Mouse (Mus musculus): ENCODE data around the gene Hip1r. TPM values are rescaled to one million over a fixed set of nuclear protein-coding genes. Genes with fewer than 3 reads are reported as not detected.
A peak's percentile ranks its signal among the peaks of the same experiment; 100 is the strongest.

The Hip1r gene
- total and polyA plus RNA-seq, 2 experiments = 9.7 to 11.5 TPM

- no peak overlapping the region for H3K9ac ChIP-seq (ENCODE audit: low read depth, low read length)
- 60% methylated on average over 7 of the region's 7 CpGs for WGBS
- H3K4me1 ChIP-seq (ENCODE audit: control insufficient read depth, insufficient read depth, low read length) = peaks cover 8% of the 10 kb centered on the region
- H3K4me3 ChIP-seq (ENCODE audit: insufficient read depth, low read depth, low read length) = no peak overlapping the region
- TF ChIP-seq POLR2A (IDR thresholded peaks at IDR 0.05; ENCODE audit: extremely low read depth, insufficient read depth, low read length) (no peak), CTCF (IDR thresholded peaks at IDR 0.05; ENCODE audit: low read depth, low read length) (no peak)
- no peak overlapping the region for H3K27ac ChIP-seq (replicated peaks; ENCODE audit: insufficient read depth, low read depth, low read length)
- DNase-seq (ENCODE audit: extremely low read depth, low read depth, low spot score) = no peak
- H3K36me3 ChIP-seq (ENCODE audit: control insufficient read depth, insufficient read depth, low read length) = no peaks in the 10 kb centered on the region
- H3K27me3 ChIP-seq (ENCODE audit: control insufficient read depth, insufficient read depth, low read length) = no peaks in the 10 kb centered on the region
- no peaks in the 10 kb centered on the region for H3K79me2 ChIP-seq (ENCODE audit: control insufficient read depth, insufficient read depth, low read length)
Observed at GRCm38 (mm10) chr5:123993263-123994036, 20.0 kb downstream of the Hip1r start.

- DNase-seq (ENCODE audit: extremely low read depth, low read depth, low spot score) = no peak
- Histone ChIP-seq H3K36me3 (ENCODE audit: control insufficient read depth, insufficient read depth, low read length) (no peaks in the 10 kb centered on the region), H3K4me1 (ENCODE audit: control insufficient read depth, insufficient read depth, low read length) (peaks cover 8% of the 10 kb centered on the region), H3K27ac (replicated peaks; ENCODE audit: insufficient read depth, low read depth, low read length) (no peak overlapping the region), H3K9ac (ENCODE audit: low read depth, low read length) (no peak overlapping the region), H3K4me3 (ENCODE audit: insufficient read depth, low read depth, low read length) (no peak overlapping the region), H3K79me2 (ENCODE audit: control insufficient read depth, insufficient read depth, low read length) (no peaks in the 10 kb centered on the region), H3K27me3 (ENCODE audit: control insufficient read depth, insufficient read depth, low read length) (no peaks in the 10 kb centered on the region)
- TF ChIP-seq CTCF (IDR thresholded peaks at IDR 0.05; ENCODE audit: low read depth, low read length) (no peak), POLR2A (IDR thresholded peaks at IDR 0.05; ENCODE audit: extremely low read depth, insufficient read depth, low read length) (no peak)
- 94% methylated on average over 7 of the region's 7 CpGs for WGBS
Observed at GRCm38 (mm10) chr5:123994468-123994867, 21.0 kb downstream of the Hip1r start.

- Histone ChIP-seq H3K79me2 (ENCODE audit: control insufficient read depth, insufficient read depth, low read length) (no peaks in the 10 kb centered on the region), H3K27me3 (ENCODE audit: control insufficient read depth, insufficient read depth, low read length) (no peaks in the 10 kb centered on the region), H3K9ac (ENCODE audit: low read depth, low read length) (no peak overlapping the region), H3K27ac (replicated peaks; ENCODE audit: insufficient read depth, low read depth, low read length) (no peak overlapping the region), H3K4me3 (ENCODE audit: insufficient read depth, low read depth, low read length) (no peak overlapping the region), H3K4me1 (ENCODE audit: control insufficient read depth, insufficient read depth, low read length) (peaks cover 8% of the 10 kb centered on the region), H3K36me3 (ENCODE audit: control insufficient read depth, insufficient read depth, low read length) (no peaks in the 10 kb centered on the region)
- TF ChIP-seq CTCF (IDR thresholded peaks at IDR 0.05; ENCODE audit: low read depth, low read length) (no peak), POLR2A (IDR thresholded peaks at IDR 0.05; ENCODE audit: extremely low read depth, insufficient read depth, low read length) (no peak)
- WGBS = 22% methylated on average over 6 of the region's 6 CpGs
- DNase-seq (ENCODE audit: extremely low read depth, low read depth, low spot score) = peak; percentile 64
Observed at GRCm38 (mm10) chr5:123995388-123995787, 22.0 kb downstream of the Hip1r start.

- H3K9ac ChIP-seq (ENCODE audit: low read depth, low read length) = no peak overlapping the region
- WGBS = 81% methylated on average over 10 of the region's 10 CpGs
Observed at GRCm38 (mm10) chr5:123996194-123996593, 22.8 kb downstream of the Hip1r start.

GRCm38 (mm10) chr5:123996695-123997094, 23.3 kb downstream of the Hip1r start:
- DNase-seq (ENCODE audit: extremely low read depth, low read depth, low spot score) = no peak
- Histone ChIP-seq H3K36me3 (ENCODE audit: control insufficient read depth, insufficient read depth, low read length) (no peaks in the 10 kb centered on the region), H3K9ac (ENCODE audit: low read depth, low read length) (no peak overlapping the region), H3K27ac (replicated peaks; ENCODE audit: insufficient read depth, low read depth, low read length) (no peak overlapping the region), H3K79me2 (ENCODE audit: control insufficient read depth, insufficient read depth, low read length) (no peaks in the 10 kb centered on the region), H3K27me3 (ENCODE audit: control insufficient read depth, insufficient read depth, low read length) (no peaks in the 10 kb centered on the region), H3K4me3 (ENCODE audit: insufficient read depth, low read depth, low read length) (no peak overlapping the region), H3K4me1 (ENCODE audit: control insufficient read depth, insufficient read depth, low read length) (peaks cover 5% of the 10 kb centered on the region)
- WGBS = 94% methylated on average over 14 of the region's 14 CpGs
- no peak for TF ChIP-seq CTCF (IDR thresholded peaks at IDR 0.05; ENCODE audit: low read depth, low read length)
- TF ChIP-seq POLR2A (IDR thresholded peaks at IDR 0.05; ENCODE audit: extremely low read depth, insufficient read depth, low read length) = no peak

More at GRCm38 (mm10) chr5:123996194-123996593, 22.8 kb downstream of the Hip1r start:
- H3K79me2 ChIP-seq (ENCODE audit: control insufficient read depth, insufficient read depth, low read length) = no peaks in the 10 kb centered on the region
- peaks cover 8% of the 10 kb centered on the region for H3K4me1 ChIP-seq (ENCODE audit: control insufficient read depth, insufficient read depth, low read length)
- H3K27me3 ChIP-seq (ENCODE audit: control insufficient read depth, insufficient read depth, low read length) = no peaks in the 10 kb centered on the region
- H3K36me3 ChIP-seq (ENCODE audit: control insufficient read depth, insufficient read depth, low read length) = no peaks in the 10 kb centered on the region
- DNase-seq (ENCODE audit: extremely low read depth, low read depth, low spot score) = no peak
- TF ChIP-seq CTCF (IDR thresholded peaks at IDR 0.05; ENCODE audit: low read depth, low read length) (no peak), POLR2A (IDR thresholded peaks at IDR 0.05; ENCODE audit: extremely low read depth, insufficient read depth, low read length) (no peak)
- no peak overlapping the region for H3K4me3 ChIP-seq (ENCODE audit: insufficient read depth, low read depth, low read length)
- no peak overlapping the region for H3K27ac ChIP-seq (replicated peaks; ENCODE audit: insufficient read depth, low read depth, low read length)

- no peaks in the 10 kb centered on the region for H3K27me3 ChIP-seq (ENCODE audit: control insufficient read depth, insufficient read depth, low read length)
- no peak overlapping the region for H3K9ac ChIP-seq (ENCODE audit: low read depth, low read length)
- H3K36me3 ChIP-seq (ENCODE audit: control insufficient read depth, insufficient read depth, low read length) = no peaks in the 10 kb centered on the region
- TF ChIP-seq POLR2A (IDR thresholded peaks at IDR 0.05; ENCODE audit: extremely low read depth, insufficient read depth, low read length) (no peak), CTCF (IDR thresholded peaks at IDR 0.05; ENCODE audit: low read depth, low read length) (no peak)
- no peak overlapping the region for H3K27ac ChIP-seq (replicated peaks; ENCODE audit: insufficient read depth, low read depth, low read length)
- no peaks in the 10 kb centered on the region for H3K79me2 ChIP-seq (ENCODE audit: control insufficient read depth, insufficient read depth, low read length)
- DNase-seq (ENCODE audit: extremely low read depth, low read depth, low spot score) = no peak
- WGBS = 96% methylated on average over 24 of the region's 24 CpGs
- H3K4me1 ChIP-seq (ENCODE audit: control insufficient read depth, insufficient read depth, low read length) = peaks cover 4% of the 10 kb centered on the region
- no peak overlapping the region for H3K4me3 ChIP-seq (ENCODE audit: insufficient read depth, low read depth, low read length)
Observed at GRCm38 (mm10) chr5:123997211-123997751, 23.9 kb downstream of the Hip1r start.

All from liver, adult 2 months (tissue).